Mouse (Mus musculus) neural tube, embryonic 13.5 days (tissue): Measurements from ENCODE around the gene Elovl5. TPM values are rescaled to one million over a fixed set of nuclear protein-coding genes. Genes with fewer than 3 reads are reported as not detected.

Experiments
- ATAC-seq: fragments of 200-750 bp; cut with Nextera tagmentation; 2 replicates; pipeline ENCODE4 v1.8.0; 2017; ENCODE audit warnings: low read depth, mild to moderate bottlenecking, moderate TSS enrichment, moderate library complexity
- H3K27ac ChIP-seq: fragments of 300-500 bp; sonication (generic); replicated peaks from 2 replicates; pipeline ENCODE4 v1.5.1; 2015; ENCODE audit warnings: moderate library complexity, mild to moderate bottlenecking, inconsistent platforms
- H3K27me3 ChIP-seq: fragments of 300-500 bp; sonication (generic); 2 replicates; pipeline ENCODE4 v1.6.1; 2015; ENCODE audit warnings: mild to moderate bottlenecking, inconsistent platforms
- H3K36me3 ChIP-seq: fragments of 300-500 bp; sonication (generic); 2 replicates; pipeline ENCODE4 v1.6.1; 2015; ENCODE audit warnings: mild to moderate bottlenecking, inconsistent platforms
- H3K4me1 ChIP-seq: fragments of 300-500 bp; sonication (generic); replicated peaks from 2 replicates; pipeline ENCODE4 v1.6.1; 2015; ENCODE audit warnings: inconsistent platforms
- H3K4me2 ChIP-seq: fragments of 300-500 bp; sonication (generic); 2 replicates; pipeline ENCODE4 v1.6.1; 2015; ENCODE audit warnings: inconsistent platforms, mild to moderate bottlenecking, moderate library complexity
- H3K4me3 ChIP-seq: fragments of 300-500 bp; sonication (generic); 2 replicates; pipeline ENCODE4 v1.5.1; 2015; ENCODE audit warnings: mild to moderate bottlenecking, inconsistent platforms
- H3K9ac ChIP-seq: fragments of 300-500 bp; sonication (generic); 2 replicates; pipeline ENCODE4 v1.6.1; 2015; ENCODE audit warnings: moderate library complexity, mild to moderate bottlenecking, inconsistent platforms
- H3K9me3 ChIP-seq: fragments of 300-500 bp; sonication (generic); 2 replicates; pipeline ENCODE4 v1.6.1; 2016; ENCODE audit warnings: inconsistent platforms
- WGBS: fragments of 180-500 bp; shearing (Covaris S2); methylation state at CpG from one replicate; pipeline ENCODE4 v1.1.7; 2015; 5-methylcytosine and 5-hydroxymethylcytosine counted together
- polyA plus RNA-seq: library from polyadenylated mRNA; unstranded; fragments of >200 nt; fragmentation: Nextera tagmentation; extraction: Ambion mirVana; gene quantifications from 2 replicates; pipeline ENCODE4 v1.2.1, GENCODE M21; 2015

Elovl5 gene
- polyA plus RNA-seq, 1 experiment from 2014 or later: 62.6 TPM

DNA sequence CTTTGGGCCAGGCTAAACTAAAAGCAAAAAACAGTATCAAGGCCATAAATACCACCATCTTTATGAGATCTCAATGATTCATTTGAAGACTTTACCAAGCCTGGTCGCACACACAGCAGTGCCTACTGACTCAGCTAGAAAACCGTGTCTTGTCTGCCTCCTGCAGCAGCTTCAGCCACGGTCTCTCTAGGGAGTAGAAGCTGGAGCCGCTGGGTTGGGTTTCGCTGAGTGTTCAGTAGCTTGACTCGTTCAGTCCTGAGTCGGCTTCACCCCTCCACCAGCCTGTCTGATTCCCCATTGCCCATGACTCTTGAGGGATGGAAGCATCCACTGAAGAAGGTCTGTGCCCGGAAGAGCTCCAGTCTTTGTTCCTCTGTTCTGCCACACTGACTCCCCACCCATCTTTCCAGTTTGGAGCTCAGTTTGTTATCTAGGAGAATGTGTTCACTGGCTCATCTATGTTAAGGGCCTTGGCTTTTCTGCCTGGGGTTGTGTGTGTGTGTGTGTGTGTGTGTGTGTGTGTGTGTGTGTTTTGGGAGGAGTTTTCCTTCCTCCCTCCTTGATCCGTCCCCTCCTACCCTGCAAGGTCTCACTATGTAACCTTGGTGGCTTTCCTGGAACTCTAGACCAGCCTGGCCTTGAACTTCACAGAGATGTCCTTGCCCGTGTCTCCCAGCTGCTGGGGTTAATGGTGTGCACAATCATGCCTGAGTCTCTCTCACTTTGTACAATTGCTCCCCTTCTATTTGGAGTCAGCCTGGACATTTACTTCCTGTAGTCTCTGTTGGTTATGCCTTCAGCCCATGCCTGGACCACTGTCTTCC, 13.1 kb downstream of the Elovl5 start:
- no peak for ATAC-seq
- Histone ChIP-seq H3K9ac (no peak overlapping the region), H3K9me3 (no peaks in the 10 kb centered on the region), H3K4me1 (peaks cover 42% of the 10 kb centered on the region), H3K4me3 (no peak overlapping the region), H3K4me2 (no peak overlapping the region), H3K27ac (0 out of 2 replicates have a peak overlapping the region, but pooled peaks have one; percentile 10), H3K27me3 (no peaks in the 10 kb centered on the region), H3K36me3 (no peaks in the 10 kb centered on the region)
- WGBS: 61% methylated on average over 10 of the region's 10 CpGs

GRCm38 (mm10) chr9:77930860-77931184, 13.7 kb downstream of the Elovl5 start:
- no peaks in the 10 kb centered on the region for H3K27me3 ChIP-seq
- H3K36me3 ChIP-seq: no peaks in the 10 kb centered on the region
- H3K9ac ChIP-seq: no peak overlapping the region
- H3K9me3 ChIP-seq: no peaks in the 10 kb centered on the region
- H3K4me1 ChIP-seq: peaks cover 41% of the 10 kb centered on the region
- no peak overlapping the region for H3K4me3 ChIP-seq
- H3K4me2 ChIP-seq: no peak overlapping the region
- WGBS: 53% methylated on average over 4 of the region's 4 CpGs
- H3K27ac ChIP-seq: no peak overlapping the region
- ATAC-seq: no peak

DNA sequence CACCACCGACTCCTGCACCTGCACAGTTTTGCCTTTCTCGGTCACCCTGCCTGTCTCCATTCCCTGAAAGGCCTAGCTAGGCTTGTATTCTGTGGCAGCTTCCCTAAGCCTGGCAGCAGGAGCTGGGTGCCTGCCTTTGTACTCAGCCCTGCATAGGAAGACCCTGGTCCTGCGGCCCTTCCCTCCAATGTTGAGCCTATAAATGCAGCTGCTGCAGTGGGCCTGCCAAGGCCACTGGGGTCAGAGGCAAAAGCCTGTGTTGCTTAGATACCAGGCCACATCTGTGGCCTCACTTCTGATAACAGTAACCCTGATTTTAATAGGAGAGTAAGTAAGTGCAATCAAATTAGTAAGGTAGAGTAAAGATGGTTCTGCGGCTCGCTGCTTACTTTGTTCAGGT, 14.6 kb downstream of the Elovl5 start:
- H3K9me3 ChIP-seq: no peaks in the 10 kb centered on the region
- H3K4me2 ChIP-seq: no peak overlapping the region
- H3K36me3 ChIP-seq: no peaks in the 10 kb centered on the region
- H3K4me1 ChIP-seq: peaks cover 32% of the 10 kb centered on the region
- no peak overlapping the region for H3K4me3 ChIP-seq
- peak overlapping the region; percentile 31; the same call in 1 of the 2 replicates for H3K9ac ChIP-seq
- ATAC-seq: no peak
- 86% methylated on average over 5 of the region's 5 CpGs for WGBS
- peak overlapping the region; percentile 15; the same call in 1 of the 2 replicates for H3K27ac ChIP-seq
- no peaks in the 10 kb centered on the region for H3K27me3 ChIP-seq

DNA sequence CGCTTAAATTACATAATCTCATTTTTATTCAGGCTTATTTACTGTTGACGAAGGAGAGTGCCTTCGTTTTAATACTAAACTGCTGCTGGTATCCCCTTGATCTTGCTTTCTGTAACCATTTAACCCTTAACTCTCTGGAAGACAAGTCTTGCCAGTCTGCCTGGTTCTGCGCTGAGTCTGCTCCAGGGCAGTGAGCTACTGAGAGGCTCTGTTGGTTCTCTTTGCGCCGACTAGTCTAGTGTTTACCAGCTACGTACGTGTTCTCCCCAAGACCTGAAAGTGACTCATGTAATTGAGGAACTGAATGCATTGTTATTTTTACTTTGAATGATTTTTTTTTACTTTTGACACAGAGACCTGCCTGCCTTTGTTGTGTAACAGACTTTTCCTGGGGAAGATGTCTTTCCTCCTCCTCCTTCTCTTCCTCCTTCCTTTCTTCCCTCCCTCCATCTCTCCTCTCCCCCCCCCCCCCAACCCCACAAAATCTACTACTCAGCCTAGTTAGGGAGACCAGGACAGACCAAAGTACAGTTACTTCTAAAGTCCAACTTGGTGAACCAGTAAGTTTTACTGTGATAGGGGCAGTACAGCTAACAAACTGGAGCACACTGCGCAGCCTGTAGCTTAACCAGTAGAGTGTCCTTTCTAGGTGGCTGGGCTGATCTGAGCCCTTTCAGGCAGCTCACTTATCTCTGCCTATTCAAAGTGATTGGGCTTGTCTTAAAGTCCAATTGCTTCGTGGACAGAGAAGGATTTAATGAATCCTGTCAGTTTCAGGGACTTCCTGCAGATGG, 18.9 kb downstream of the Elovl5 start:
- H3K36me3 ChIP-seq: no peaks in the 10 kb centered on the region
- no peaks in the 10 kb centered on the region for H3K27me3 ChIP-seq
- no peak for ATAC-seq
- H3K4me2 ChIP-seq: no peak overlapping the region
- peaks cover 45% of the 10 kb centered on the region for H3K4me1 ChIP-seq
- no peak overlapping the region for H3K9ac ChIP-seq
- WGBS: 78% methylated on average over 10 of the region's 10 CpGs
- H3K4me3 ChIP-seq: no peak overlapping the region
- no peaks in the 10 kb centered on the region for H3K9me3 ChIP-seq
- H3K27ac ChIP-seq: no peak overlapping the region

DNA sequence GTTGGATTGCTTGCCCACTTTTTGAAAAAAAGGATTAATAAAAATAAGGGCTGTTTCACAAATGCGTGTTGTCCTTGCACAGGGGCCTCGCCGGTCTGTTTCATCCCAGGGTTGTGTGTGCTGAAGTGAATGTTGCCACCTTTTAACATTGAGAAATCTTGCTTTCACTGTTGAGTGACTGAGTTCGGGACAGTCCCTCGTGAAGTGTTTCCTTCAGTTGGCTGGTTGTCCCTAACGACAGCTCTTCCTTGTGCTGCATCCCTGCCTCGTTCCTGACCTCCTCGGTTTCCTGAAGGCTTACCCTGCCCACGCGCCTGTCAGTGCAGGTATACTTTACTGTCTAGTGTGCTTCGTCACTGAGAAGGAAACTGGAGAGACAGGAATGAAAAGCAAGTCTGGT, 20.7 kb downstream of the Elovl5 start:
- Histone ChIP-seq H3K36me3 (no peaks in the 10 kb centered on the region), H3K27me3 (no peaks in the 10 kb centered on the region), H3K9me3 (no peaks in the 10 kb centered on the region), H3K4me3 (no peak overlapping the region), H3K9ac (peak overlapping the region; percentile 17; the same call in 1 of the 2 replicates), H3K4me2 (no peak overlapping the region), H3K4me1 (peaks cover 45% of the 10 kb centered on the region), H3K27ac (no peak overlapping the region)
- 74% methylated on average over 11 of the region's 11 CpGs for WGBS
- ATAC-seq: no peak

- peak; percentile 68 for ATAC-seq
- 0 out of 2 replicates have a peak overlapping the region, but pooled peaks have one; percentile 13 for H3K4me2 ChIP-seq
- 59% methylated on average over 13 of the region's 13 CpGs for whole genome bisulfite sequencing
- H3K9me3 ChIP-seq: no peaks in the 10 kb centered on the region
- H3K4me3 ChIP-seq: no peak overlapping the region
- no peak overlapping the region; the same call in 1 of the 2 replicates for H3K27ac ChIP-seq
- H3K4me1 ChIP-seq: peaks cover 45% of the 10 kb centered on the region
- no peaks in the 10 kb centered on the region for H3K27me3 ChIP-seq
- no peaks in the 10 kb centered on the region for H3K36me3 ChIP-seq
- no peak overlapping the region for H3K9ac ChIP-seq
Observed at GRCm38 (mm10) chr9:77938761-77939553, 21.8 kb downstream of the Elovl5 start.

- Histone ChIP-seq H3K27ac (no peak overlapping the region), H3K27me3 (no peaks in the 10 kb centered on the region), H3K9me3 (no peaks in the 10 kb centered on the region), H3K4me1 (peaks cover 45% of the 10 kb centered on the region), H3K4me3 (no peak overlapping the region), H3K36me3 (no peaks in the 10 kb centered on the region), H3K4me2 (no peak overlapping the region), H3K9ac (no peak overlapping the region)
- 78% methylated on average over 5 of the region's 5 CpGs for WGBS
- no peak for ATAC-seq
Observed at GRCm38 (mm10) chr9:77939554-77939920, 22.4 kb downstream of the Elovl5 start.

DNA sequence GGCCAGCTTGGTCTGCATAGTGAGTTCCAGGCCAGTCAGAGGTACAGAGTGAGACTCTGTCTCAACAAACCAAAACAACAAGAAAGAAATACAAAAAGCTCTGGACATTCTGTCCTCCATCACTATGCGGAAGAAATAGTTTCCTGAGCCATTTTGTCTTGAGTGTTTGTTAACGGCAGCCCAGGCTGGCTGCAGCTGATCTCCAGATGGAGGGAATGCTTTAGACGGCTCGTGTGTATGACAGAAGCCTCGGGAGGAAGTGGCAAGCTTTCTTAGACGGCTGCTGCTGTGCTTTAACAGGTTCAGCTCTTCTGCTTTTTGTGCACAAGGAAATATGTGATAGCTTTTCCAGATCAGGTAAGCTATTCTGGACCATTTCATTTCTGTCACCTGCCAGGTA, 23.9 kb downstream of the Elovl5 start:
- Histone ChIP-seq H3K4me2 (no peak overlapping the region), H3K9me3 (no peaks in the 10 kb centered on the region), H3K36me3 (no peaks in the 10 kb centered on the region), H3K4me3 (no peak overlapping the region), H3K4me1 (peaks cover 45% of the 10 kb centered on the region), H3K9ac (no peak overlapping the region), H3K27me3 (no peaks in the 10 kb centered on the region), H3K27ac (no peak overlapping the region)
- no peak for ATAC-seq
- WGBS: 61% methylated on average over 6 of the region's 6 CpGs

DNA sequence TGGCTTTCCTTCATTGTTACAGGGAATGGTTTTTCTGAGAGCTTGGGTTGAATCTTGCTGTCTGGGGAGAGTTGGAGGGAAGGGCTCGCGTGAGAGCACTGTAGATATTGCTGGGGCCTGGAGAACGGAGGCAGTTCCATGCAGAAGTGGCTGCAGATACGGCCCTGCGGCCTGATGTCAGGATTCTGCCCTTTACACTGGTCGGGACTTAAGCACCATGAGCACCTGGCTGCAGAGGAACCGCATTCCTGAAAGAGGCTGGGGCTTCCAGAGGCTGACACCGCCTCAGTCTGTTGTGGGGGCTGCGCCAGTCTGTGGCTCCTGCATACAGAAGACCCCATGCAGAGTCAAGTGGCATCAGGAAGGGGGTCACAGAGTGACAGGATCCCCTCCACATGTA, 24.7 kb downstream of the Elovl5 start:
- Histone ChIP-seq H3K4me3 (no peak overlapping the region), H3K4me1 (peaks cover 45% of the 10 kb centered on the region), H3K27ac (0 out of 2 replicates have a peak overlapping the region, but pooled peaks have one; percentile 14), H3K9me3 (no peaks in the 10 kb centered on the region), H3K27me3 (no peaks in the 10 kb centered on the region), H3K36me3 (no peaks in the 10 kb centered on the region), H3K9ac (no peak overlapping the region), H3K4me2 (no peak overlapping the region)
- 78% methylated on average over 9 of the region's 9 CpGs for WGBS
- ATAC-seq: no peak

- Histone ChIP-seq H3K27me3 (no peaks in the 10 kb centered on the region), H3K9me3 (no peaks in the 10 kb centered on the region), H3K4me3 (no peak overlapping the region), H3K36me3 (no peaks in the 10 kb centered on the region), H3K27ac (no peak overlapping the region), H3K9ac (no peak overlapping the region), H3K4me1 (peaks cover 44% of the 10 kb centered on the region), H3K4me2 (no peak overlapping the region)
- WGBS: 78% methylated on average over 10 of the region's 10 CpGs
- no peak for ATAC-seq
Observed at GRCm38 (mm10) chr9:77942411-77942810, 25.2 kb downstream of the Elovl5 start.

GRCm38 (mm10) chr9:77943316-77943715, 26.2 kb downstream of the Elovl5 start:
- Histone ChIP-seq H3K36me3 (no peaks in the 10 kb centered on the region), H3K4me2 (no peak overlapping the region), H3K9ac (no peak overlapping the region), H3K4me3 (no peak overlapping the region), H3K9me3 (no peaks in the 10 kb centered on the region), H3K27ac (no peak overlapping the region), H3K4me1 (peaks cover 36% of the 10 kb centered on the region), H3K27me3 (no peaks in the 10 kb centered on the region)
- no peak for ATAC-seq
- 98% methylated on average over 2 of the region's 2 CpGs for WGBS

- Histone ChIP-seq H3K27ac (no peak overlapping the region), H3K4me3 (no peak overlapping the region), H3K4me1 (peaks cover 27% of the 10 kb centered on the region), H3K9me3 (no peaks in the 10 kb centered on the region), H3K36me3 (no peaks in the 10 kb centered on the region), H3K9ac (no peak overlapping the region), H3K4me2 (no peak overlapping the region), H3K27me3 (no peaks in the 10 kb centered on the region)
- no peak for ATAC-seq
- 95% methylated on average over 3 of the region's 3 CpGs for WGBS
Observed at GRCm38 (mm10) chr9:77944195-77944594, 27.0 kb downstream of the Elovl5 start.
